9 mouse cellular contexts compared by ENCODE assay signal in the genomic region with DNA sequence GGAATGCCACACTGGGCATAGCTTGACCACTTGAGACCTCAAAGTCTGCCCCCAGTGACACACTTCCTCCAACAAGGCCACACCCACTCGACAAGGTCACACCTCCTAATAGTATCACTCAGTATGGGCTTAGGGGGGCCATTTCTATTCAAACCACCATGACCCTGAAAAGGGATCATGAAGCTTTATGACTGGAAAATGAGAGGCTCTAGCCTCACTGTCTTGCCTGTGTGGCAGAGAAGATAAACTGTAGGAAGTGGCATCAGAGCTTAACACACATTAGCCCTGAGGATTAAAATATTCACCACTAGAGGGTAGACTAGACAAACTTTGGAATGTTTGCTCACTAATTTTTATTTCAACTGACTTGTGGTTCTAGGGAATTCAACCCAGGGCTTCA. TPM values are rescaled to one million over a fixed set of nuclear protein-coding genes. Genes with fewer than 3 reads are reported as not detected.
DNase-seq lines count a peak whose midpoint lies in the region; ATAC-seq and TF ChIP-seq lines count a peak whose summit lies in the region.
"Had no signal": no experiment of that assay in that cellular context is flagged by ENCODE, and none has a peak within 500 bp of the region (broad histone marks: within the 10 kb centered on the region; RNA-seq: fewer than 3 reads in every experiment).

No protein-coding gene starts in this region.

- TF ChIP-seq CTCF in gastrocnemius, adult 2 months (IDR thresholded peaks at IDR 0.05) = peak; percentile 48

- H3K9ac ChIP-seq in neural tube, embryonic 12.5 days = no peak overlapping the region
- H3K9ac ChIP-seq: limb, embryonic 15.5 days had no signal

- no peaks in the 10 kb centered on the region for H3K36me3 ChIP-seq in neural tube, embryonic 12.5 days
- no peaks in the 10 kb centered on the region for H3K36me3 ChIP-seq in splenic B cell, adult 2 months (ENCODE audit: control insufficient read depth, insufficient read depth, low read length, poor library complexity, severe bottlenecking)
- H3K36me3 ChIP-seq: limb, embryonic 15.5 days had no signal

- intact Hi-C loops in gastrocnemius, adult 2 months (cut with DNase I) = loop anchor here (1.0 kb wide), 1 partner anchor 316 kb away; no protein-coding TSS in a partner anchor

- H3K9me3 ChIP-seq in neural tube, embryonic 12.5 days = no peaks in the 10 kb centered on the region
- H3K9me3 ChIP-seq: limb, embryonic 15.5 days had no signal

- no peak overlapping the region for H3K4me2 ChIP-seq in neural tube, embryonic 12.5 days (replicated peaks)
- H3K4me2 ChIP-seq: limb, embryonic 15.5 days had no signal

- no peaks in the 10 kb centered on the region for H3K27me3 ChIP-seq in neural tube, embryonic 12.5 days (replicated peaks)
- H3K27me3 ChIP-seq in splenic B cell, adult 2 months (ENCODE audit: control insufficient read depth, insufficient read depth, low read length, poor library complexity, severe bottlenecking) = no peaks in the 10 kb centered on the region
- H3K27me3 ChIP-seq: limb, embryonic 15.5 days had no signal

- H3K4me3 ChIP-seq in gastrocnemius, adult 2 months = no peak overlapping the region
- H3K4me3 ChIP-seq in neural tube, embryonic 12.5 days = no peak overlapping the region
- H3K4me3 ChIP-seq: limb, embryonic 15.5 days had no signal

- WGBS in neural tube, embryonic 12.5 days = 81% methylated on average over 1 of the region's 1 CpGs

- no peaks in the 10 kb centered on the region for H3K4me1 ChIP-seq in neural tube, embryonic 12.5 days
- H3K4me1 ChIP-seq: limb, embryonic 15.5 days had no signal

- no peak for DNase-seq in gastrocnemius, adult 2 months
- no peak for DNase-seq in gastrocnemius, postnatal 10 days
- no peak for DNase-seq in neural tube, embryonic 10.5 days (ENCODE audit: extremely low spot score, low spot score)
- peak; percentile 48 for DNase-seq in induced T-regulatory cell, adult 2 months (ENCODE audit: low read depth)
- peak; percentile 3 for DNase-seq in splenic B cell, adult 2 months (ENCODE audit: low read depth, low spot score)
- no peak for DNase-seq in spleen, postnatal 10 days (ENCODE audit: low spot score in 2 of 2)
- no peak for DNase-seq in left cerebral cortex, adult 11 months (ENCODE audit: low spot score)

- ATAC-seq in neural tube, embryonic 12.5 days (ENCODE audit: low FRiP score, low read depth) = 0 out of 2 replicates have a peak, but pooled peaks have one; percentile 33

- no peak overlapping the region for H3K27ac ChIP-seq in gastrocnemius, adult 2 months
- H3K27ac ChIP-seq in neural tube, embryonic 12.5 days = no peak overlapping the region
- H3K27ac ChIP-seq: limb, embryonic 15.5 days had no signal

RNA-seq across cellular contexts. Expression of gene Cep295, which starts 8.3 kb away (rescaled TPM):
- total RNA-seq in gastrocnemius, adult 2 months (2021) = 1 to 10 TPM; 5.1 to 5.9 TPM
- 10 to 100 TPM; 10.1 TPM for total RNA-seq in gastrocnemius, postnatal 10 days (2021)
- 21.5 and 21.9 TPM in 2 replicates for polyA plus RNA-seq in neural tube, embryonic 12.5 days (2016; fragmentation: Nextera tagmentation; extraction: Ambion mirVana)

RNA-seq across cellular contexts. Expression of gene 4931406C07Rik, which starts 59.6 kb away (rescaled TPM):
- 1 to 10 TPM; 3.4 to 3.6 TPM for total RNA-seq in gastrocnemius, adult 2 months (2021)
- 10 to 100 TPM in 1 of 2 experiments, 1 to 10 TPM in 1; 9.3 to 12.5 TPM for total RNA-seq in gastrocnemius, postnatal 10 days (2021)
- polyA plus RNA-seq in neural tube, embryonic 12.5 days (2016; fragmentation: Nextera tagmentation; extraction: Ambion mirVana) = 9.8 and 11.2 TPM in 2 replicates

RNA-seq across cellular contexts. Expression of gene Taf1d, which starts 59.8 kb away (rescaled TPM):
- total RNA-seq in gastrocnemius, adult 2 months (2021) = 100 to 1,000 TPM; 101 to 103 TPM
- 10 to 100 TPM; 50.4 to 65.8 TPM for total RNA-seq in gastrocnemius, postnatal 10 days (2021)
- polyA plus RNA-seq in neural tube, embryonic 12.5 days (2016; fragmentation: Nextera tagmentation; extraction: Ambion mirVana) = 59.1 and 59.3 TPM in 2 replicates

Comparison
In these comparisons a context has a peak if more than half of its experiments do, and no peak if none do; other contexts are left out.
1. DNase-seq: peak in induced T-regulatory cell, adult 2 months (single experiment) and splenic B cell, adult 2 months (single experiment); none in gastrocnemius, adult 2 months (single experiment), gastrocnemius, postnatal 10 days (single experiment), neural tube, embryonic 10.5 days (single experiment), spleen, postnatal 10 days (0 of 2) and left cerebral cortex, adult 11 months (single experiment).